Mouse (Mus musculus): ENCODE results near the gene Lnx1. TPM values are rescaled to one million over a fixed set of nuclear protein-coding genes. Genes with fewer than 3 reads are reported as not detected.

Lnx1 gene
- polyA plus RNA-seq, 1 experiment from 2014 or later: 1.5 TPM

GRCm38 (mm10) chr5:74613491-74614151 is 89.1 kb downstream of the Lnx1 start:
- Histone ChIP-seq H3K4me3 (ENCODE audit: low read depth, low read length) (no peak overlapping the region), H3K27ac (replicated peaks; ENCODE audit: low read depth, low read length) (no peak overlapping the region), H3K4me1 (ENCODE audit: control insufficient read depth, insufficient read depth, low read length) (no peaks in the 10 kb centered on the region), H3K4me2 (ENCODE audit: low read depth, low read length) (no peak overlapping the region), H3K9me3 (replicated peaks; ENCODE audit: control insufficient read depth, low read length) (no peaks in the 10 kb centered on the region), H3K9ac (replicated peaks; ENCODE audit: low read length) (no peak overlapping the region), H3K36me3 (replicated peaks; ENCODE audit: control insufficient read depth, insufficient read depth, low read depth, low read length) (no peaks in the 10 kb centered on the region), H3K27me3 (ENCODE audit: control insufficient read depth, insufficient read depth, low read length) (no peaks in the 10 kb centered on the region)
- ATAC-seq (replicated peaks; ENCODE audit: insufficient number of reproducible peaks, low FRiP score, low TSS enrichment, low read depth) (no peak), DNase-seq (ENCODE audit: low spot score) (no peak)
- WGBS: 63% methylated on average over 18 of the region's 18 CpGs

GRCm38 (mm10) chr5:74612713-74613112 is 90.0 kb downstream of the Lnx1 start:
- DNase-seq (ENCODE audit: low spot score): no peak
- H3K9ac ChIP-seq (replicated peaks; ENCODE audit: low read length): no peak overlapping the region
- no peak overlapping the region for H3K27ac ChIP-seq (replicated peaks; ENCODE audit: low read depth, low read length)
- H3K4me3 ChIP-seq (ENCODE audit: low read depth, low read length): no peak overlapping the region
- no peaks in the 10 kb centered on the region for H3K27me3 ChIP-seq (ENCODE audit: control insufficient read depth, insufficient read depth, low read length)
- no peaks in the 10 kb centered on the region for H3K4me1 ChIP-seq (ENCODE audit: control insufficient read depth, insufficient read depth, low read length)
- H3K9me3 ChIP-seq (replicated peaks; ENCODE audit: control insufficient read depth, low read length): no peaks in the 10 kb centered on the region
- no peaks in the 10 kb centered on the region for H3K36me3 ChIP-seq (replicated peaks; ENCODE audit: control insufficient read depth, insufficient read depth, low read depth, low read length)
- ATAC-seq (replicated peaks; ENCODE audit: insufficient number of reproducible peaks, low FRiP score, low TSS enrichment, low read depth): no peak
- H3K4me2 ChIP-seq (ENCODE audit: low read depth, low read length): no peak overlapping the region
- WGBS: 80% methylated on average over 5 of the region's 5 CpGs

GRCm38 (mm10) chr5:74610511-74610910 is 92.2 kb downstream of the Lnx1 start:
- WGBS: 89% methylated on average over 10 of the region's 10 CpGs
- Histone ChIP-seq H3K36me3 (replicated peaks; ENCODE audit: control insufficient read depth, insufficient read depth, low read depth, low read length) (no peaks in the 10 kb centered on the region), H3K4me2 (ENCODE audit: low read depth, low read length) (no peak overlapping the region), H3K4me1 (ENCODE audit: control insufficient read depth, insufficient read depth, low read length) (no peaks in the 10 kb centered on the region), H3K9me3 (replicated peaks; ENCODE audit: control insufficient read depth, low read length) (no peaks in the 10 kb centered on the region), H3K27me3 (ENCODE audit: control insufficient read depth, insufficient read depth, low read length) (no peaks in the 10 kb centered on the region), H3K4me3 (ENCODE audit: low read depth, low read length) (no peak overlapping the region), H3K9ac (replicated peaks; ENCODE audit: low read length) (no peak overlapping the region), H3K27ac (replicated peaks; ENCODE audit: low read depth, low read length) (no peak overlapping the region)
- ATAC-seq (replicated peaks; ENCODE audit: insufficient number of reproducible peaks, low FRiP score, low TSS enrichment, low read depth) (no peak), DNase-seq (ENCODE audit: low spot score) (no peak)

GRCm38 (mm10) chr5:74606213-74606612 is 96.5 kb downstream of the Lnx1 start:
- Histone ChIP-seq H3K4me2 (ENCODE audit: low read depth, low read length) (no peak overlapping the region), H3K4me3 (ENCODE audit: low read depth, low read length) (no peak overlapping the region), H3K9ac (replicated peaks; ENCODE audit: low read length) (no peak overlapping the region), H3K9me3 (replicated peaks; ENCODE audit: control insufficient read depth, low read length) (no peaks in the 10 kb centered on the region), H3K36me3 (replicated peaks; ENCODE audit: control insufficient read depth, insufficient read depth, low read depth, low read length) (no peaks in the 10 kb centered on the region), H3K27me3 (ENCODE audit: control insufficient read depth, insufficient read depth, low read length) (no peaks in the 10 kb centered on the region), H3K27ac (replicated peaks; ENCODE audit: low read depth, low read length) (no peak overlapping the region), H3K4me1 (ENCODE audit: control insufficient read depth, insufficient read depth, low read length) (no peaks in the 10 kb centered on the region)
- DNase-seq (ENCODE audit: low spot score) (no peak), ATAC-seq (replicated peaks; ENCODE audit: insufficient number of reproducible peaks, low FRiP score, low TSS enrichment, low read depth) (no peak)
- 89% methylated on average over 8 of the region's 8 CpGs for WGBS

GRCm38 (mm10) chr5:74603306-74603705 is 99.4 kb downstream of the Lnx1 start:
- Histone ChIP-seq H3K36me3 (replicated peaks; ENCODE audit: control insufficient read depth, insufficient read depth, low read depth, low read length) (no peaks in the 10 kb centered on the region), H3K27me3 (ENCODE audit: control insufficient read depth, insufficient read depth, low read length) (no peaks in the 10 kb centered on the region), H3K27ac (replicated peaks; ENCODE audit: low read depth, low read length) (no peak overlapping the region), H3K4me3 (ENCODE audit: low read depth, low read length) (no peak overlapping the region), H3K4me2 (ENCODE audit: low read depth, low read length) (no peak overlapping the region), H3K4me1 (ENCODE audit: control insufficient read depth, insufficient read depth, low read length) (no peaks in the 10 kb centered on the region), H3K9ac (replicated peaks; ENCODE audit: low read length) (no peak overlapping the region), H3K9me3 (replicated peaks; ENCODE audit: control insufficient read depth, low read length) (no peaks in the 10 kb centered on the region)
- DNase-seq (ENCODE audit: low spot score) (no peak), ATAC-seq (replicated peaks; ENCODE audit: insufficient number of reproducible peaks, low FRiP score, low TSS enrichment, low read depth) (no peak)
- WGBS: 75% methylated on average over 4 of the region's 4 CpGs

- Histone ChIP-seq H3K36me3 (replicated peaks; ENCODE audit: control insufficient read depth, insufficient read depth, low read depth, low read length) (no peaks in the 10 kb centered on the region), H3K27me3 (ENCODE audit: control insufficient read depth, insufficient read depth, low read length) (no peaks in the 10 kb centered on the region), H3K4me1 (ENCODE audit: control insufficient read depth, insufficient read depth, low read length) (no peaks in the 10 kb centered on the region), H3K4me2 (ENCODE audit: low read depth, low read length) (no peak overlapping the region), H3K9ac (replicated peaks; ENCODE audit: low read length) (no peak overlapping the region), H3K9me3 (replicated peaks; ENCODE audit: control insufficient read depth, low read length) (no peaks in the 10 kb centered on the region), H3K27ac (replicated peaks; ENCODE audit: low read depth, low read length) (no peak overlapping the region), H3K4me3 (ENCODE audit: low read depth, low read length) (no peak overlapping the region)
- 74% methylated on average over 10 of the region's 10 CpGs for WGBS
- ATAC-seq (replicated peaks; ENCODE audit: insufficient number of reproducible peaks, low FRiP score, low TSS enrichment, low read depth) (no peak), DNase-seq (ENCODE audit: low spot score) (no peak)
Observed at GRCm38 (mm10) chr5:74602371-74602770, 100.3 kb downstream of the Lnx1 start.

- H3K4me2 ChIP-seq (ENCODE audit: low read depth, low read length): no peak overlapping the region
- no peak overlapping the region for H3K9ac ChIP-seq (replicated peaks; ENCODE audit: low read length)
- H3K4me1 ChIP-seq (ENCODE audit: control insufficient read depth, insufficient read depth, low read length): no peaks in the 10 kb centered on the region
- no peak for ATAC-seq (replicated peaks; ENCODE audit: insufficient number of reproducible peaks, low FRiP score, low TSS enrichment, low read depth)
- WGBS: 81% methylated on average over 6 of the region's 6 CpGs
- H3K27me3 ChIP-seq (ENCODE audit: control insufficient read depth, insufficient read depth, low read length): no peaks in the 10 kb centered on the region
- H3K4me3 ChIP-seq (ENCODE audit: low read depth, low read length): no peak overlapping the region
- H3K9me3 ChIP-seq (replicated peaks; ENCODE audit: control insufficient read depth, low read length): no peaks in the 10 kb centered on the region
- no peak for DNase-seq (ENCODE audit: low spot score)
- no peak overlapping the region for H3K27ac ChIP-seq (replicated peaks; ENCODE audit: low read depth, low read length)
- H3K36me3 ChIP-seq (replicated peaks; ENCODE audit: control insufficient read depth, insufficient read depth, low read depth, low read length): no peaks in the 10 kb centered on the region
Observed at GRCm38 (mm10) chr5:74601965-74602364, 100.7 kb downstream of the Lnx1 start.

- Histone ChIP-seq H3K4me3 (ENCODE audit: low read depth, low read length) (no peak overlapping the region), H3K27me3 (ENCODE audit: control insufficient read depth, insufficient read depth, low read length) (no peaks in the 10 kb centered on the region), H3K4me1 (ENCODE audit: control insufficient read depth, insufficient read depth, low read length) (no peaks in the 10 kb centered on the region), H3K27ac (replicated peaks; ENCODE audit: low read depth, low read length) (no peak overlapping the region), H3K9me3 (replicated peaks; ENCODE audit: control insufficient read depth, low read length) (no peaks in the 10 kb centered on the region), H3K36me3 (replicated peaks; ENCODE audit: control insufficient read depth, insufficient read depth, low read depth, low read length) (no peaks in the 10 kb centered on the region), H3K9ac (replicated peaks; ENCODE audit: low read length) (no peak overlapping the region), H3K4me2 (ENCODE audit: low read depth, low read length) (no peak overlapping the region)
- WGBS: 79% methylated on average over 3 of the region's 3 CpGs
- DNase-seq (ENCODE audit: low spot score) (no peak), ATAC-seq (replicated peaks; ENCODE audit: insufficient number of reproducible peaks, low FRiP score, low TSS enrichment, low read depth) (no peak)
Observed at GRCm38 (mm10) chr5:74601171-74601570, 101.5 kb downstream of the Lnx1 start.
